Mouse (Mus musculus): ENCODE results near the gene Hoxc10.

The Hoxc10 gene

DNA sequence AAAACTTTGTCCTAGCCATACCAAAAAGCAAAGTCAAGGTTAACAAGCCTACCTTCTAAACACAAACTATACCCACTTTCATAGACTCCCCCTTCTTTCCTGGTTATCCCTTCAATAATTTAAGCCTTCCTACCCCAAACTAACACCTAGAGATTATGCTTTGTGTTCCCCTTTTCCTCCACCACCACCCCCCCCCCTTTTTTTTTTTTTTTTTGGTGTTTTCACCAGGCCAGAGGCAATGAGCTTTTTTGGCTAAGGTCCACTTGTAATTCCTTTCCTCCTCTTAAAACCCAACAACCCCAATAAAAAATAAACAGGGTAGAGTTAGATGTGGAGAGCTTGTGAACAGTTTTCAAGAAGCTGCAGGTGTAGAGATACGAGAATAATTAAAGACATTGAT, 2.7 kb downstream of the Hoxc10 start:
- DNase-seq: no peak

DNA sequence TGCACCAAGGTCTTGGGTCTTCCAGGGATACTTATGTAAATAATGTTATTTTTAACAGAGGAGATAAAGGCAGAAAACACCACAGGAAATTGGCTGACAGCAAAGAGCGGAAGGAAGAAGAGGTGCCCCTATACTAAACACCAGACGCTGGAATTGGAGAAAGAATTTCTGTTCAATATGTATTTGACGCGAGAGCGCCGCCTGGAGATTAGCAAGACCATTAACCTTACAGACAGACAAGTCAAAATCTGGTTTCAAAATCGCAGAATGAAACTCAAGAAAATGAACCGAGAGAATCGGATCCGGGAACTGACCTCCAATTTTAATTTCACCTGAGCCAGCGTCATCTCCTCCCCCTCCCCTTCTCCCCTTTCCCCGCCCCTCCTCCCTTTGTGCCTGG, 4.1 kb downstream of the Hoxc10 start:
- DNase-seq: no peak

- no peak for DNase-seq
These were observed 5.7 kb downstream of the Hoxc10 start for GRCm38 (mm10) chr15:102972254-102972653.

DNA sequence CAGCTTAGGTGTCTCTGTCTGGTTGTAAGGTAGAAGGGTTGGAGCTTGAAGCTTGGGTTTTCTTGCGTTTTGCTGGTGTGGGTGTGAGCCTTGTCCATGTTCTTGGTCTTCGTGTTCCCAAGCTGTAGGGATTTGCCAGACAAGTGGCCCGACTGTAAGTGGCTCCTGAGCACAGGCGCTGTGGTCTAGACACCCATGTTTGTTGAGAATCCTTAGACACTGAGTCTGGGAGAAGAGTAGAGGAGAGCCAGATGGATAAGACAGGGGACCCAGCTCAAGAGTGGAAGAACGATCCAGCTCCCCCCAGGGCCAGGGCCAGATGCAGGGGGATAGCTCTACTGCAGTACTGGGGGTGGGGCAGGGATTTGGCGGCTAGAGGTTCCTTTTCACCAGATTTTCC, 6.2 kb downstream of the Hoxc10 start:
- no peak for DNase-seq

DNA sequence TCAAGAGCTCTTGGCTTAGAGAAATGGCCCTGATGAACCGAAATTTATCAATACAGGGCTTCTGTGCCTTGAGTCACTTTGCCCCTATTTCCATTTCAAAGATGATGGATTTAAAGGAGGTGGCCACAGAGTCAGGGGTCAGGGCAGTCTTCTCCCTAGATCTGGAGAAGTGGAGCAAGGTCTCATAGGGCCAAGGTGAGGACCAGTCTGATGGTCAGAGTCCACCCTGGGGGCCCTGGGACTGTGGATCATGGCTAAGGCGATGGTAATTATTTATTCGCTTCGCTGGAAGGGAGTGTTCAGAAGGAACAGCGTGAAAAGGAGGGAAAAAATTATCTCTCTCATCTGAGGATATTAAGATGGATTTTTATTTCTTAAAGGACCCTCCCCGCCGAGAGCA, 8.4 kb downstream of the Hoxc10 start:
- DNase-seq: no peak

GRCm38 (mm10) chr15:102975688-102976111, 9.1 kb downstream of the Hoxc10 start:
- no peak for DNase-seq

DNA sequence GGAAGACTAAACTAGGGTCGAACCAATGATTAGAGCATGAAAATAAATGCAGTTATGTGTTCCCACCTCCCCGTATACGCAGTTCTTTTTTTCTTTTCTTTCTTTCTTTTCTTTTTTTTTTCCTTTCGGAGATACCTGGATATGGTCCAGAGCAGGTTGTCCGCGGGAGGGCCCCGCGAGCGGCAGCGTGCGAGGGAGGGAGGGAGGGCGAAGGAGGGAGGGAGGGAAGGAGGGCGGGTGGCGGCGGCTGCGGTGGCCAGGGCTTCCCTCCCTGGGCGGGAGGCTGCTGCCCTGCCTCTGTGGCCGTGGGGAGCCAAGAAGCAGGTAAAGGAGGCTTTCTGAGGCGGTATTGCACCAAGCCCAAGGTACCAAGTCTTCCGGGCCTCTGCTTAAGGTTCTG, 9.6 kb downstream of the Hoxc10 start, which contains the start of gene Hoxc9:
Hoxc9 (plus strand) TSS at position 269 of the 400 bp plus-strand sequence.
- no peak for DNase-seq

DNA sequence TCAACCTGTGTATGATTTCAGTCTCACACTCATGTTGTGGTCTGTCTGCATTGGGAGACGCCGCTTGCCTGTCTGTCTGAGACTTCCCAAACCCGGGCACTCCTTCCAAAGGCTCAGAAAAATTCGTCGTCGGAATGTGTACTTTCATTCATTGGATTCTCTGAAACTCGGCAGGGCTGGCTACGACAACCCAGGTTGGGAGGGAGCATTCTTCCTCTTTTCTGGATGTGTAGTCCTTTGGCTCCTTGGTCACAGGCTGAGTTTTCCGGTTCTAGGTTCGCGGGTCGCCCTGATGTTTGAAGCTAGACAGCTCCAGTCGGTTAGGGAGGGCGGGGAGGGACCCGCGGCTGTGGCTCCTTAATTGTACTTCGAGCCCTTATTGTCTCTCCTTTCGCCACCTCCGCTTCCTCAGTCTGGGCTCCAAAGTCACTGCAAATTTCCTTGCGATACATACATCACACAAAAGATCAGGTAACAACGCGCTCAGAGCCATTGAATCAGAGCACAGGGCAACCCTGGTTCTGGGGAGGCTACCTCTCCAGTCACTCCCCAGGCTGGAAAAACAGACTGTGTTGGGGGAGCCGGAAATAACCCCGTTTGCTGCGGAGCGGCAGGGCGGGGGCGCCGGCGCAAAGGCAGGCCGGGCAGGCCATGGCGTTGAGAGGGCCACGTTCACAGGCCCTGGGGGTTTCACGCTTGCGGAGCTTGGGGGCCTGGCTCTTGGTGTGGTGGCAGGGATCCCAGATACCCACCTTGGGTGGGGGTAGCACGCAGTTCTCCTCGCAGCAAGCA, 10.2 kb downstream of the Hoxc10 start:
- DNase-seq: no peak

GRCm38 (mm10) chr15:102977423-102977974, 10.9 kb downstream of the Hoxc10 start:
- DNase-seq: no peak

DNA sequence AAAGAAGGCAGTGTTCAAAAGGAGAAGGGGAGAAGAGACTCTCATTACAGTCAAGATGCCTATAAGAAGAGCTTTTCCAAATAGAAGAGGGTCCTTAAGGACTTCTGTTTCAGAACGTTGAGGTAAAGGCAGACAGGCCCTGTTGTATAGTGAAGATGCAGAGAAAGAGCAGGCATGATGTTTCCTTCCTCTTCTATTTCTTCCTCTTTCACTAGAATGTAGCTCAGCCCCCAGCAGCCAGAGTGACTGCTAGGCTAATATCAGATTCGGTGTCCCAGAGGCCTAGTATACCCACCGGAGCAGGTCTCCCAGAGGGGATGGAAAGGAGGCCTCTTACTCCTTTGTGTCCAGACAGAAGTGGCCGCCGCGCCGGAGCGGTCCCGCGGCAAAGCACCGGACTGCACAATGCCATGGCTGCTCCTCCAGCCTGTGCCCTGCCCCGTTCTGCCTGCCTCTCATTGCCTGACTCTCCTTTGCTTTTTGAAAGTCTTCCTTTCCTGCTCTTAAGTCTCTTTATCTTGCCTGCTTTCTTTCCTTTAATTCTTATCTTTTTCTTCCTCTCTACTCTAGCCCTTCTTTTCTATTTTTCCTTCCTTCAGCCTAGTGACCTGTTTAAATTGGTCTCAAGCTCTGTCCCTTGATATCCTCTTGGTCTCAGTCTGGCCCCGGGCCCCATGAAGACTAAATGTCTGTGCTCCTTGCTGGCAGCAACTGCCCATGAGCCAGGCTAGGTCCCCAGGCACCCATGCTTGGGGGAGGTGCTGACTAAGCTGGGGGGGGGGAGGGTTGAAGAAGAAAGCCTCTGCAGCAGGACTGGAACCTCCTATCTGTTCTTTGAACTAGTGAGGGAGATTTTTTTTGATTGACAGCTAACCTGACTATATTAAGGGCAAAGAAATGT, 12.3 kb downstream of the Hoxc10 start:
- no peak for DNase-seq

- DNase-seq: no peak
These were observed 13.3 kb downstream of the Hoxc10 start for GRCm38 (mm10) chr15:102979936-102980335.

DNA sequence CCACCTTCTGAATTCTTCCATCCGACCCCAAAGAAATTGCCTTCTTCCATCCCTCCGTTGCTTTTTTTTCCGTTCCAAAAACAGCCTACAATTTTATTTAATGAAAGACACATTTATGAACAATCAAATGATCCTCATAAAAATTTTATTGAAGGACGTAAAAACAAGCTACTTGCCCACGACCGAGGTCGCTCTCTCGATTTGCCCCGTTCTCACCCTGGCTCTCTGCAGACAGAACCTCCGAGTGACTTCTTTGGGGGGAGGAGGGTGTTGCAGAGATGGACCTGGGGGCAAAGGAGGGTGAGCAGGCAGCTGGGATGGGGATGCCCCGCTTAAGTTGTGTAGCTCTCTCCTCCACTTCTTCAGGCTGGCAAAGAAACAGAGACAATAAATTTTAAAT, 13.8 kb downstream of the Hoxc10 start:
- no peak for DNase-seq

GRCm38 (mm10) chr15:102980912-102981311, 14.3 kb downstream of the Hoxc10 start:
- DNase-seq: no peak

DNA sequence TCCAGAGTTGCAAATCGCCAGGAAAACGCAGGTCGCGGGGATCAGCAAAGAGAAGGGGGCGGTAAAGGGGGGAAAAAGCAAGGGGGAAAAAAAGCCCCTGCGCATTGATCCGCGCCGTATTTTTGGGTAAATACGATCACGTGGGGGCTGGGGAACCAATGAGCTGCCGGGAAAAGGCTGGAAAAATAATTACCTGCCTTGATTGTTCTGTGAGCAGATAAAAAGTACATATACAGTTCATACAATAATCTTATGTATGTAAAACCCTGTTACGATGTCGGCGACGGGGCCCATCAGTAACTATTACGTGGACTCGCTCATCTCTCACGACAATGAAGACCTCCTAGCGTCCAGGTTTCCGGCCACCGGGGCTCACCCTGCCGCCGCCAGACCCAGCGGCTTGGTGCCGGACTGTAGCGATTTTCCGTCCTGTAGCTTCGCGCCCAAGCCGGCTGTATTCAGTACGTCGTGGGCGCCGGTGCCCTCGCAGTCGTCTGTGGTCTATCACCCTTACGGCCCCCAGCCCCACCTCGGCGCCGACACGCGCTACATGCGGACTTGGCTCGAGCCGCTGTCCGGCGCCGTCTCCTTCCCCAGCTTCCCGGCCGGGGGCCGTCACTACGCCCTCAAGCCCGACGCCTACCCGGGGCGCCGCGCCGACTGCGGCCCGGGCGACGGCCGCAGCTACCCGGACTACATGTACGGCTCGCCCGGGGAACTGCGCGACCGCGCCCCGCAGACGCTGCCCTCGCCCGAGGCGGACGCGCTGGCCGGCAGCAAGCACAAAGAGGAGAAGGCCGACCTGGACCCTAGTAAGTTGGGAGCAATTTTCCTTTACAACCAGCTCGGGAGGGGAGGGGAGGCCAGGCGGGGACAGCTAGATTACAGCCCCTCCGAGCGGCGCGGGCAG, 15.0 kb downstream of the Hoxc10 start:
- DNase-seq: no peak

GRCm38 (mm10) chr15:102983716-102984115, 17.1 kb downstream of the Hoxc10 start:
- no peak for DNase-seq

- DNase-seq: no peak
These were observed 17.9 kb downstream of the Hoxc10 start for GRCm38 (mm10) chr15:102984521-102984920.

DNA sequence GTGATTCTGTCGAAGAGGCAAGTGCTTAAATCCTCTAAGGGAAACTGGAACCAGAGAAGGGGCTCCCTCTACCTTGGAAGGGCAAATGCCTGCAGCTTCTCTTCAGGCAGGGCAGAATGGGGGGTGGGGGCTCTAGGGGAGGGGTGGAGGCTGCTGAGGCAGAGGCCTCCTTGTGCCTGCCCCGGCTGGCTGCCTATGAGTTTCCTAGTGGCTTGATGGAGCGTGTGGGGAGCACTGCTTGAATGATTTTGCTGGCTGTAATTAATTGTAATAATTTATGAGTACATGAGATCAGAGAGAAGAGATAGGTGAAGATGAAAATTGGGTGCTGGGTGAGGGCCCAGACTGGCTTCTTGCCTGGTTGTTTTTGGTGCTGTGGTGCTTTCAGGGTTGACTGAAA, 18.3 kb downstream of the Hoxc10 start:
- no peak for DNase-seq

DNA sequence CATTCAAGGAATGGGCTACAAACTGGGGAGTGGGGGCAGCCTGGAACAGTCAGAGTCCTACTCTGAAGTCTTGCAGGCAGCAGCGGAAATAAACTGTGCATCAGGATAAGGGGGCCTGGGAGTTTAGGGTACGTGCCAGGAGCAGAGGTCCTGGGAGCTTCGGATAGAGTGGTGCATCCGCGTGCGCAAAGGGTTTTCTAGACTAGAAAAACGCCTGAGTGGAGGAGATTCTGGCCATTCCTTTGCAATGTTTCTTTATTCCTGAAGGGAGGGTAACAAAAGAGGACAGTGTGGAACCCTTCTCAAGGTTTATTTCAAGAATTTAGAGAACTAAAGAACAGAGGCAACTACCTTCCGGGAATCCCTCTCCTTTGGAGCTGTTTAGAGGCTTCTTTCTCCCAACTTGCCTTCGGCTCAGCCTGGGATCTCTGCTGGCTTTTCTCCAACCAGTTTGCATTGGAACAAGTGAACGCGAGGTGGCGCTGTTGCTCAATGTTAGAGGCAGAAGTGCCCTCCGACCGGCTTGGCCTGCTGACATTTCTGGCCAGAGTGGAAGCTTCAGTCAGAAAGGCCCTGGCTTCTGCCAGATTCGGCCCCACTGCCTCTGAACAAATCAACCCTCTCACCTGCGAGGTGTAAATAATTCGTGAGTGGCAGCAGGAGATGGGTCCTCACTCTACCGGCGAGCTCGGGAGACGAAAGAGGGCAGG, 20.7 kb downstream of the Hoxc10 start:
- peak; percentile 95 for DNase-seq

- DNase-seq: no peak
These were observed 21.5 kb downstream of the Hoxc10 start for GRCm38 (mm10) chr15:102988078-102988477.

DNA sequence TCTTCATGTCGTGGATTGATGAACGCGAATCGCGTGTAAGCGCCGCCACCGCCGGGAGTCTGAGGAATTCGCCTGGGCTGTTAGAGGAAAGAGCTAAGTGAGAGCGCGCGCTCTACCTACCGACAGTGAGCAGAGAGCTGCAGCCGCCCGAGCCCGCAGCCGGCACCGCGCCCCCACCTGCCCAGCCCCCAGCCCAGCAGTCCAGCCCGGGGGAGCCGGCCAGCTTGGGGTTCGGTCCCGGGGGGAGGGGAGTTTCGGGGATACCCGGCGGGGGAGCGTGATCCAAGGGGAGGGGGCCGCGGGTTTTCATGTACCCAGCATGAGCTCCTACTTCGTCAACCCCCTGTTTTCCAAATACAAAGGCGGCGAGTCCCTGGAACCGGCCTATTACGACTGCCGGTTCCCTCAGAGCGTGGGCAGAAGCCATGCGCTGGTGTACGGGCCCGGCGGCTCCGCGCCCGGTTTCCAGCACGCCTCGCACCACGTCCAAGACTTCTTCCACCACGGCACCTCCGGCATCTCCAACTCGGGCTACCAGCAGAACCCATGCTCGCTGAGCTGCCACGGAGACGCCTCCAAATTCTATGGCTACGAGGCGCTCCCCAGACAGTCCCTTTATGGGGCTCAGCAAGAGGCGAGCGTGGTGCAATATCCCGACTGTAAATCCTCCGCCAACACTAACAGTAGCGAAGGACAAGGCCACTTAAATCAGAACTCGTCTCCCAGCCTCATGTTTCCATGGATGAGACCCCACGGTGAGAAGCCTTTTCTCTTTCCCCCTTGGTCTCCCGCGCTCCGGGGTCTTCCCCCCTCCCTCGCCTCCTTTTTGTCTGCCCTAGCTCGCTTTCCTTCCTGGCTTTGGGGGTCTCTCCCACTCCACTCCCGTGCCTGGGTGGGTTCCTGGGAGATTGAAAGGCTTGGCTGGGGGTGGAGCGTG, 24.1 kb downstream of the Hoxc10 start, which contains the start of gene Hoxc8:
Hoxc8 (plus strand) TSS at position 147 of the 937 bp plus-strand sequence.
- no peak for DNase-seq

Measured in lung, postnatal 36 days (tissue).